ENCODE assay signal across 26 mouse cellular contexts in genomic region chr17:43897346-43897745, GRCm38 (mm10).
DNase-seq lines count a peak whose midpoint lies in the region; ATAC-seq and TF ChIP-seq lines count a peak whose summit lies in the region.
"Had no signal": no experiment of that assay in that cellular context is flagged by ENCODE, and none has a peak within 500 bp of the region (broad histone marks: within the 10 kb centered on the region; RNA-seq: fewer than 3 reads in every experiment).

No protein-coding gene starts in this region.

- H3K4me2 ChIP-seq in liver, embryonic 12.5 days, result no peak overlapping the region
- no peak overlapping the region for H3K4me2 ChIP-seq in liver, embryonic 14.5 days (ENCODE audit: low read depth)
- H3K4me2 ChIP-seq in lung, postnatal 0 days (replicated peaks; ENCODE audit: low read depth, low read length), result no peak overlapping the region
- H3K4me2 ChIP-seq: embryonic facial prominence, embryonic 12.5 days; forebrain, embryonic 13.5 days; forebrain, embryonic 15.5 days had no signal

- peaks cover 4% of the 10 kb centered on the region; the same call in 1 of the 2 replicates for H3K4me1 ChIP-seq in heart, embryonic 10.5 days
- H3K4me1 ChIP-seq in liver, embryonic 12.5 days, result peaks cover 25% of the 10 kb centered on the region
- peaks cover 5 to 10% of the 10 kb centered on the region in 2 experiments for H3K4me1 ChIP-seq in liver, embryonic 14.5 days (replicated peaks; ENCODE audit: control insufficient read depth in 2 of 2, insufficient read depth in 2 of 2, low read length in 1 of 2)
- no peaks in the 10 kb centered on the region for H3K4me1 ChIP-seq in lung, postnatal 0 days (ENCODE audit: insufficient read depth, low read depth, low read length)
- H3K4me1 ChIP-seq: embryonic facial prominence, embryonic 10.5 days; embryonic facial prominence, embryonic 12.5 days; forebrain, embryonic 13.5 days; forebrain, embryonic 15.5 days had no signal

- H3K36me3 ChIP-seq in heart, embryonic 10.5 days, result no peaks in the 10 kb centered on the region
- H3K36me3 ChIP-seq in liver, embryonic 12.5 days, result no peaks in the 10 kb centered on the region
- H3K36me3 ChIP-seq in liver, embryonic 14.5 days (replicated peaks; ENCODE audit: control insufficient read depth, insufficient read depth, low read depth), result no peaks in the 10 kb centered on the region
- H3K36me3 ChIP-seq in lung, postnatal 0 days (ENCODE audit: insufficient read depth, low read length), result no peaks in the 10 kb centered on the region
- H3K36me3 ChIP-seq: embryonic facial prominence, embryonic 10.5 days; embryonic facial prominence, embryonic 12.5 days; forebrain, embryonic 15.5 days; G1E had no signal

- no peaks in the 10 kb centered on the region for H3K27me3 ChIP-seq in heart, embryonic 10.5 days (ENCODE audit: insufficient read depth, poor library complexity, severe bottlenecking)
- H3K27me3 ChIP-seq in liver, embryonic 12.5 days (replicated peaks), result no peaks in the 10 kb centered on the region
- H3K27me3 ChIP-seq in liver, embryonic 14.5 days (ENCODE audit: control insufficient read depth, insufficient read depth, low read length), result no peaks in the 10 kb centered on the region
- no peaks in the 10 kb centered on the region for H3K27me3 ChIP-seq in lung, postnatal 0 days (replicated peaks; ENCODE audit: insufficient read depth, low read length)
- H3K27me3 ChIP-seq: embryonic facial prominence, embryonic 12.5 days; forebrain, embryonic 13.5 days; forebrain, embryonic 15.5 days; Patski had no signal

- peak; percentile 78 for DNase-seq in heart, adult 11 months
- no peak for DNase-seq in heart, embryonic 10.5 days (ENCODE audit: low spot score)
- DNase-seq in c-Kit-positive CD71-positive TER-119-negative erythroid progenitor cells, embryonic 14.5 days (ENCODE audit: low read depth), result peak; percentile 10
- DNase-seq in liver, embryonic 14.5 days (ENCODE audit: low read depth in 3 of 3, low spot score in 3 of 3), result no peak
- DNase-seq in lung, postnatal 0 days (ENCODE audit: low spot score), result no peak
- no peak for DNase-seq in layer of hippocampus, postnatal 25 days (ENCODE audit: extremely low spot score in 1 of 2, low spot score in 1 of 2)
- DNase-seq: adrenal gland, adult 8-10 months; adrenal gland, postnatal 14 days; adrenal gland, postnatal 36 days; B cell, adult 2 months; cerebellum, adult 11 months; cerebellum, adult 18-20 months; cerebellum, adult 8-10 months; cerebellum, adult 9-11 months; cerebellum, postnatal 14 days; cerebellum, postnatal 36 days had no signal

- TF ChIP-seq CTCF in liver, embryonic 14.5 days (IDR thresholded peaks at IDR 0.05; ENCODE audit: low read depth), result no peak
- TF ChIP-seq CTCF in lung, postnatal 0 days (IDR thresholded peaks at IDR 0.05), result no peak

- no peak overlapping the region for H3K27ac ChIP-seq in heart, embryonic 10.5 days
- no peak overlapping the region for H3K27ac ChIP-seq in liver, embryonic 12.5 days
- no peak overlapping the region for H3K27ac ChIP-seq in liver, embryonic 14.5 days
- H3K27ac ChIP-seq in lung, postnatal 0 days (ENCODE audit: low read length), result no peak overlapping the region
- H3K27ac ChIP-seq: embryonic facial prominence, embryonic 10.5 days; embryonic facial prominence, embryonic 12.5 days; forebrain, embryonic 13.5 days; forebrain, embryonic 15.5 days had no signal

- no peak overlapping the region for H3K4me3 ChIP-seq in heart, embryonic 10.5 days
- H3K4me3 ChIP-seq in liver, embryonic 12.5 days, result no peak overlapping the region
- H3K4me3 ChIP-seq in liver, embryonic 14.5 days (ENCODE audit: insufficient read depth in 1 of 2, low read depth in 2 of 2, low read length in 2 of 2), result no peak overlapping the region
- H3K4me3 ChIP-seq in lung, postnatal 0 days (ENCODE audit: low read depth, low read length), result no peak overlapping the region
- H3K4me3 ChIP-seq: embryonic facial prominence, embryonic 10.5 days; embryonic facial prominence, embryonic 12.5 days; forebrain, embryonic 13.5 days; forebrain, embryonic 15.5 days had no signal

- H3K9ac ChIP-seq in liver, embryonic 12.5 days, result no peak overlapping the region
- no peak overlapping the region for H3K9ac ChIP-seq in liver, embryonic 14.5 days (replicated peaks)
- no peak overlapping the region for H3K9ac ChIP-seq in lung, postnatal 0 days (replicated peaks; ENCODE audit: low read depth)
- H3K9ac ChIP-seq: embryonic facial prominence, embryonic 12.5 days; forebrain, embryonic 13.5 days; forebrain, embryonic 15.5 days had no signal

- no peak for TF ChIP-seq EP300 in liver, embryonic 14.5 days (IDR thresholded peaks at IDR 0.05; ENCODE audit: low read depth)
- no peak for TF ChIP-seq EP300 in lung, postnatal 0 days (IDR thresholded peaks at IDR 0.05)

- H3K9me3 ChIP-seq in heart, embryonic 10.5 days, result no peaks in the 10 kb centered on the region
- H3K9me3 ChIP-seq in liver, embryonic 12.5 days (replicated peaks), result no peaks in the 10 kb centered on the region
- no peaks in the 10 kb centered on the region for H3K9me3 ChIP-seq in liver, embryonic 14.5 days (ENCODE audit: control insufficient read depth, low read length)
- H3K9me3 ChIP-seq in lung, postnatal 0 days (ENCODE audit: low read length), result no peaks in the 10 kb centered on the region
- H3K9me3 ChIP-seq: embryonic facial prominence, embryonic 10.5 days; embryonic facial prominence, embryonic 12.5 days; forebrain, embryonic 13.5 days; forebrain, embryonic 15.5 days had no signal

- ATAC-seq in liver, embryonic 12.5 days, result peak; percentile 60; the same call in 1 of the 2 replicates
- peak; percentile 50; the same call in 1 of the 2 replicates for ATAC-seq in liver, embryonic 14.5 days (ENCODE audit: insufficient read depth)
- no peak for ATAC-seq in megakaryocyte, adult 5-6 weeks (ENCODE audit: poor library complexity, severe bottlenecking)
- no peak for ATAC-seq in lung, postnatal 0 days
- ATAC-seq: activated CD4-positive, CD25-positive, alpha-beta regulatory T cell, adult 4 months; CD4-positive, CD25-positive, alpha-beta regulatory T cell, adult 4 months; forebrain, embryonic 13.5 days; forebrain, embryonic 15.5 days; Patski had no signal

- 47% methylated on average over 4 of the region's 4 CpGs for WGBS in heart, embryonic 10.5 days
- WGBS in liver, embryonic 12.5 days (ENCODE audit: insufficient replicate concordance), result 28% methylated on average over 4 of the region's 4 CpGs
- 25% methylated on average over 4 of the region's 4 CpGs for WGBS in liver, embryonic 14.5 days (ENCODE audit: insufficient replicate concordance)
- WGBS in lung, postnatal 0 days, result 63% methylated on average over 4 of the region's 4 CpGs

Comparison
In these comparisons a context has a peak if more than half of its experiments do, and no peak if none do; other contexts are left out.
1. DNase-seq: peak in heart, adult 11 months (single experiment) and c-Kit-positive CD71-positive TER-119-negative erythroid progenitor cells, embryonic 14.5 days (single experiment); none in heart, embryonic 10.5 days (single experiment), liver, embryonic 14.5 days (0 of 3), lung, postnatal 0 days (single experiment) and layer of hippocampus, postnatal 25 days (0 of 2).
2. ATAC-seq: peak in liver, embryonic 12.5 days (single experiment) and liver, embryonic 14.5 days (single experiment); none in megakaryocyte, adult 5-6 weeks (single experiment) and lung, postnatal 0 days (single experiment).